8 mouse cellular contexts compared by ENCODE assay signal in the genomic region with DNA sequence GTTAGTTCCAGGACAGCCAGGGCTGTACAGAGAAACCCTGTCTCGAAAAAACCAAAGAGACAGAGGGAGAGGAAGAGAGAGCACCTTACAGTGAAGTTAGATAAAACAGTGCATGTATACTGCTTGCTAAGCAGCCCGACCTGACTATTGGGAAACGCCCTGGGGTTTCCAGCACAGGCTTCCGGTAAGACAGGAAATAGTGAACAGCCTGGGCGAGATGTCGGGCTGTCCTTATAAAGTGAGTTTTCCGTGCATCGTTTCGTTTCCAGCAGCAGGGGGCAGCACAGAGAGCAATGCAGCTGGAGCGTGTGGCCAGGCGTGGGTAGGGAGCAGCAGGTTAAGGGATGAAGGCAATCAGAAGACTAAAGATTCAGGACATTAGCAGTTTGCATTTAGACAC. TPM values are rescaled to one million over a fixed set of nuclear protein-coding genes. Genes with fewer than 3 reads are reported as not detected.
A peak's percentile ranks its signal among the peaks of the same experiment; 100 is the strongest.
DNase-seq lines count a peak whose midpoint lies in the region; ATAC-seq lines count a peak whose summit lies in the region.

No protein-coding gene starts in this region.

- peak; percentile 11 for DNase-seq in Muller cell, postnatal 12 days (ENCODE audit: inconsistent ontology term)
- DNase-seq in cerebellum, adult 9-10 months = peak; percentile 84
- DNase-seq in frontal cortex, postnatal 10 days (ENCODE audit: low spot score in 2 of 2) = peak; percentile 29 to 43
- peak; percentile 40 to 72 for DNase-seq in layer of hippocampus, postnatal 14 days (ENCODE audit: low spot score in 2 of 2)
- peak; percentile 80 for DNase-seq in lung, postnatal 14 days
- peak; percentile 62 for DNase-seq in ovary, postnatal 14 days (ENCODE audit: low spot score)
- peak; percentile 86 for DNase-seq in thymus, postnatal 25 days

- no peak overlapping the region for H3K9ac ChIP-seq in hindbrain, embryonic 13.5 days

- WGBS in hindbrain, embryonic 13.5 days = 21% methylated on average over 11 of the region's 11 CpGs

- no peaks in the 10 kb centered on the region for H3K4me1 ChIP-seq in hindbrain, embryonic 13.5 days (replicated peaks)

- no peak overlapping the region for H3K4me2 ChIP-seq in hindbrain, embryonic 13.5 days

- peak; percentile 68 for ATAC-seq in hindbrain, embryonic 13.5 days (ENCODE audit: low FRiP score)

- no peaks in the 10 kb centered on the region for H3K9me3 ChIP-seq in hindbrain, embryonic 13.5 days

- no peaks in the 10 kb centered on the region for H3K36me3 ChIP-seq in hindbrain, embryonic 13.5 days

- H3K27me3 ChIP-seq in hindbrain, embryonic 13.5 days = no peaks in the 10 kb centered on the region

- H3K4me3 ChIP-seq in hindbrain, embryonic 13.5 days = no peak overlapping the region

- no peak overlapping the region for H3K27ac ChIP-seq in hindbrain, embryonic 13.5 days

RNA-seq across cellular contexts. Expression of a gene that starts 23.0 kb away (rescaled TPM):
- polyA plus RNA-seq in hindbrain, embryonic 13.5 days (2015; fragmentation: Nextera tagmentation; extraction: Ambion mirVana) = 29.2 and 31.9 TPM in 2 replicates
- 100 to 1,000 TPM; 165 to 169 TPM for total RNA-seq in layer of hippocampus, postnatal 14 days (2021)

RNA-seq across cellular contexts. Expression of a gene that starts 49.4 kb away (rescaled TPM):
- polyA plus RNA-seq in hindbrain, embryonic 13.5 days (2015; fragmentation: Nextera tagmentation; extraction: Ambion mirVana) = 3,979 and 4,017 TPM in 2 replicates
- 1,000 to 10,000 TPM; 1,939 to 1,976 TPM for total RNA-seq in layer of hippocampus, postnatal 14 days (2021)

Comparison
In these comparisons a context has a peak if more than half of its experiments do, and no peak if none do; other contexts are left out.
1. DNase-seq: peak in every context shown above with its lines; median percentile 86 in thymus, postnatal 25 days; 84 in cerebellum, adult 9-10 months; 80 in lung, postnatal 14 days; 62 in ovary, postnatal 14 days; 56 in layer of hippocampus, postnatal 14 days; 36 in frontal cortex, postnatal 10 days; 11 in Muller cell, postnatal 12 days.